Mouse (Mus musculus) CH12.LX (cell line): Measurements from ENCODE around the gene Gltpd2.

Experiments
- CHD1 ChIP-seq: IDR thresholded peaks from 2 replicates; pipeline ENCODE4 v1.6.1; 2012; ENCODE audit warnings: low read depth, low read length, improper control_type of control experiment, inconsistent platforms
- CTCF ChIP-seq, 2 experiments: IDR thresholded peaks in 1 of 2; conservative IDR thresholded peaks in 1 of 2; 2 replicates each; pipeline ENCODE4 v1.5.1; 2011 to 2012; ENCODE audit warnings: low read depth in 2 of 2, low read length in 2 of 2, improper control_type of control experiment in 1 of 2, inconsistent platforms in 1 of 2, mild to moderate bottlenecking in 1 of 2, moderate library complexity in 1 of 2
- EP300 ChIP-seq: IDR thresholded peaks from 2 replicates; pipeline ENCODE4 v1.6.1; 2011; ENCODE audit warnings: low read length, improper control_type of control experiment
- ETS1 ChIP-seq: conservative IDR thresholded peaks from 2 replicates; pipeline ENCODE4 v1.6.1; 2012; ENCODE audit warnings: low read depth, mild to moderate bottlenecking, inconsistent platforms, low read length, improper control_type of control experiment, moderate library complexity
- HCFC1 ChIP-seq: IDR thresholded peaks from 2 replicates; pipeline ENCODE4 v1.6.1; 2012; ENCODE audit warnings: low read depth, mild to moderate bottlenecking, inconsistent platforms, low read length, improper control_type of control experiment
- MAFK ChIP-seq: IDR thresholded peaks from 2 replicates; pipeline ENCODE4 v1.6.1; 2011; ENCODE audit warnings: low read length, improper control_type of control experiment; ENCODE audit not compliant: insufficient replicate concordance
- MAX ChIP-seq: IDR thresholded peaks from 2 replicates; pipeline ENCODE4 v1.6.1; 2011; ENCODE audit warnings: low read length, improper control_type of control experiment
- MAZ ChIP-seq: IDR thresholded peaks from 2 replicates; pipeline ENCODE4 v1.6.1; 2012; ENCODE audit warnings: low read depth, mild to moderate bottlenecking, inconsistent platforms, low read length, improper control_type of control experiment, moderate library complexity
- MXI1 ChIP-seq: IDR thresholded peaks from 2 replicates; pipeline ENCODE4 v1.6.1; 2011; ENCODE audit warnings: mild to moderate bottlenecking, low read depth, low read length, improper control_type of control experiment
- NELFE ChIP-seq: IDR thresholded peaks from 2 replicates; pipeline ENCODE4 v1.6.1; 2011; ENCODE audit warnings: low read depth, low read length, improper control_type of control experiment
- NRF1 ChIP-seq: IDR thresholded peaks from 2 replicates; pipeline ENCODE4 v1.6.1; 2014; ENCODE audit warnings: low read depth, mild to moderate bottlenecking, inconsistent platforms, low read length, improper control_type of control experiment, moderate library complexity
- SIN3A ChIP-seq: IDR thresholded peaks from 2 replicates; pipeline ENCODE4 v1.6.1; 2012; ENCODE audit warnings: low read length, improper control_type of control experiment, inconsistent platforms
- USF1 ChIP-seq: IDR thresholded peaks from 2 replicates; pipeline ENCODE4 v1.6.1; 2014; ENCODE audit warnings: low read depth, mild to moderate bottlenecking, inconsistent platforms, low read length, improper control_type of control experiment

DNA sequence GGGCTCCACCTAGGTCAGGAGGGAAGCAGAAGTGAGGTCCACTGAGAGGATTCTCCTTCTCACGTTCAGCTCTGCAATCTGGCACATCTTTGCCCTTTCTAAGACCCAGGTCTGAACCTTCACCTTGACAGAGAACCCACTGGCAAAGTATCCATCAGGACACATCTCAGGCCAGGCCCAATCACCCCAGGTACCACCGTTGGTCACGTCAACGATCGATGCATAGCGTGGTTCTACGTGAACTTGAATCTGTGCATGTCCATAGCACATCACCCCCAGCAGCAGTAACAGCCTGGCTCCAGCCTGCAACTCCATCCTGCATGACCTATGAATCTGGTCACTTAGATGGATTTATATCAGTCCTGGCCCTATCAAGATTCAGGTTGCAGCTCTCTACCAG lies 4.7 kb upstream of the Gltpd2 start, which contains the start of gene Vmo1:
- TF ChIP-seq MAZ (no peak), CTCF (conservative IDR thresholded peaks at IDR 0.05 in 1 of 2, IDR thresholded peaks at IDR 0.05 in 1 of 2; ENCODE audit: low read depth in 2 of 2, low read length in 2 of 2) (0 out of 4 replicates have a peak, but pooled peaks of 1 of the 2 experiments have one; percentile 19), ETS1 (no peak), MAX (no peak), EP300 (no peak), USF1 (no peak), MXI1 (no peak), SIN3A (no peak), CHD1 (no peak), HCFC1 (no peak), NRF1 (no peak), MAFK (no peak), NELFE (no peak)
